Mouse (Mus musculus): Measurements from ENCODE around the gene Gm11733.
A peak's percentile ranks its signal among the peaks of the same experiment; 100 is the strongest.
"Not testable (repeated sequence)": the region's sequence is repeated elsewhere in the genome, so short reads cannot be mapped to it uniquely, and the experiment has no call there.

The Gm11733 gene

DNA sequence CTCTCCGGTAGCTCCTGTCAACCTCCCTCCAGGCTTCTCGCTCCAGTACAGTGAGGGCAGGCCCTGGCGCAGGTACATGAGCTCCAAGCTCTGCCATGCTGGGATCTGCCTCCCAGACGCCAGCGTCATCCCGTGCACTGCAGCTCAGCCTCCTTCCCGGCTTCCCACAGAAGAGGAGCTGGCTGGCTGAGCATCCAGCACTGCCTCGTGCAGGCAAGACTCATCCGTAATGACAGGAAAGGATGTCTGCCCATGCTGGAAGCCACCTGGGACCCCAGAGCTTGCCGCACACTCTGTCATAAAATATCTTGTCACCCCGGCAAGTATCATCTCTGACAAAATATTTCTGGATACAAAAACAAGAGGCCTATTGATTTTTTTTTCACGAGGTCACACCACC is at the start of gene Gm11733:
Gene Gm11733 (plus strand): TSS at position 171 of the 400 bp plus-strand sequence.
- peak; percentile 24 for DNase-seq (ENCODE audit: inconsistent ontology term)

DNA sequence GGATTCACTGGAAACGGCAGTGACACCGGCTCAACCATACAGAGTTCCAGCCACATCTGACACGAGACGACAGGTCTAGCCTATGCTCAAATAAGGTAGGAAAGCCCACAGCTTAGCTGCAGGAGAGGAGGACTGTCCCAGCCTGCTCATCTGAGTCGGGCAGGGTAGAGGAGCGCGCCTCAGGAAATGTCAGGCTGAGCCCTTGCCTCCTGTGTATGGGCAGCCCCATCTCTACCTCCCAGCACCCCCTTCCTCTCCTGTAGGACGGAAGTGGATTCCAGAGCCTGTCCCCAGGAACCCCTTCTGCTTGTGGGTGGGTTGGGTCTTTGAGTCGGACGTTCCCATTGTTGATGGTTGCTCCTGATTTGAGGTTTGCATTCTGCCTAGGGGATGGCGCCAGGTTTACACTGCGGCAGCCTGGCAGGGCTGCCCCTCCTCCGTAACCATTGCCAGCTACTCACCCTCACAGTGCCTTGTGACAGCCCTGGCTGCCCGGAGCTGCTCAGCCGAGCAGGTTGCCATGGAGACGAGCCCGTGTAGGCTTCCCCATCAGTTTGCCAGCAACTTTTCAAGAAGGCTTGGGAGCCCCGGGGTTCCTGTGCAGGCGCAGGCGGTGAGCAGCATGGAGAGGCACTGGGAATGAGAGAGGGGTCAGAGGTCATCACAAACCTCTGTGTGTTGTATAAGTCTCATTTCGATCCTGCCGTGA is 47.6 kb upstream of the Gm11733 start:
- peak; percentile 77 for DNase-seq (ENCODE audit: inconsistent ontology term)

DNA sequence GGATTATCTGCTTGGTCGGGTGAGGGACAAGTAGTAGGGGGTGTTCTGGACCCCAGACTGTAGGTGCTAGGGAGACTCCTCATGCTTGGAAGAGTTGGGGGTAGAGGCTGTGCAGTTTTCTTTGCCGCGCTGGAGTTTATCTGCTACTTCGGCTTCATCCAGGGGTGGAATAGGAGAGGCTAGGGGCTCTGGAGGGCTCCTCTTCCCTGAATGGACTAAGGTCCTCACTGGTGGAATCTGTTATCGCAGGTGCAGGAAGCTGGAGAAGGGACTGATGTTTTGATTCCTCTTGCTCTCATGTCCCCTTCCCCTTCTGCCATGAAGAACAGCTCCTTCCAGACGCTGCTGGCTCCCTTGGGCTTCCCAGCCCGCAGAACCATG is 47.1 kb upstream of the Gm11733 start:
- no peak for DNase-seq (ENCODE audit: inconsistent ontology term)

DNA sequence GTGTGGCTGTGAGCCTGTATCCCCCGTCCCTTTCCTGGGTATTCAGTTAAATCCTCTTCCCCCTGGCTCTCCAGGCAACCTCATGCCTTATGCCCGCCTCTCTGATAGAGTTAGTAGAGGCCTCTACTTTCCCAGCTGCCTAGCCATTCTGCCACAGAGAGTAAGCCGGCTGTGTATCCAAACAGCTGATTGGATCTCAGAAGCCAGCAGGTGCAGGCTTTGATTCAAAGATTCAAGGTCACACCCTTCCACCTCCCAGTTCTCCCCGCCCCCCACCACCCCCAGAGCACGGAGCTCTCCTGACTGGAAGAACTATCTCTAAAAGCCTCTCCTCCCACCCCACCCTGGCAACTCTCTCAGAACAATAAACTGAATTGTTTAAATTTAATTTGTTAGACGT is 45.8 kb upstream of the Gm11733 start:
- DNase-seq (ENCODE audit: inconsistent ontology term): no peak

DNA sequence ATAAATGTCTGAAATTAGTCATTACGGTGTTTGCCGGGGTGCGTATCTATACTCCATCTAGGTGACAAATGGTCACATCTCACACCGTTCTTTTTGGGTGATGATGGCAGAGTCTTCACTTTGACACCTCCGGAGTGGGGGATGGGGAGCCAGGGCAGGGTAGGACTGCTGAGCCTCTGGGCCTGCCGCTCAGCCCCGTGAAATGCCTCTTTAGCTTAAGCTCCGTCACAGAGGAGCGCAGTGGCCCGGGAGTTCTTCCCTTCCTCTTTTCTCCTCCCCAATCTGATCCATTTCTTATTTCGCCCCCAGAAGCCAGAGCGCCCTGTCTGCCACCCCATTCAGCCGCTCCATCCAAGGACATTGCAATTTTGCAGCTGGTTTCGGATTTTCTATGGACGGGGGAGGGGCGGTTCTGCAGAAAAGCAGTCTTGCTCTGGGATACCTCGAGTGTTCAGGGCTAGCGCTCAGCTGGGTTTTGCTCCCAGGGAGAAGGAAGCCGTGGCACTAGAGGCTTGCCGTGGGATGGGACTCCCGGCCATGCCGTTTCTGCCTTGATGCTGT is 43.2 kb upstream of the Gm11733 start:
- no peak for DNase-seq (ENCODE audit: inconsistent ontology term)

DNA sequence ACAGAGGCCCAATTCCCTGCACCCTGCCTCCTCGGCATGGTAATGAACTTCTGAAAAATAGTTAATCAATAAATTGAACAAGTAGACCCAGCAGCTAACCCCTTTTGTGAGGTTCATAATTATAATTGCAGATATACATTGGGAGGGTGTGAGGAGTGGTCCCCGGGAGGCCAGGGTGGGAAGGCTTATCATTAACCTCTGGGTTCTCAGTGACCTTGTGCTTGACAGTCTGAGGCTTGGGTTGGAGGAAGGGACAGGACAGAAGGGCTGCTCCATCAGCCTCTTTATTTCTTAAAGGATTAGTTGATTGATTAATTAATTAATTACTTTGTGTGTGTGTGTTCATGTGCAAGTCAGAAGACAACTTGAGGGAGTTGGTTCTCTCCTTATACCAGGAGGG is 40.1 kb upstream of the Gm11733 start:
- DNase-seq (ENCODE audit: inconsistent ontology term): no peak

DNA sequence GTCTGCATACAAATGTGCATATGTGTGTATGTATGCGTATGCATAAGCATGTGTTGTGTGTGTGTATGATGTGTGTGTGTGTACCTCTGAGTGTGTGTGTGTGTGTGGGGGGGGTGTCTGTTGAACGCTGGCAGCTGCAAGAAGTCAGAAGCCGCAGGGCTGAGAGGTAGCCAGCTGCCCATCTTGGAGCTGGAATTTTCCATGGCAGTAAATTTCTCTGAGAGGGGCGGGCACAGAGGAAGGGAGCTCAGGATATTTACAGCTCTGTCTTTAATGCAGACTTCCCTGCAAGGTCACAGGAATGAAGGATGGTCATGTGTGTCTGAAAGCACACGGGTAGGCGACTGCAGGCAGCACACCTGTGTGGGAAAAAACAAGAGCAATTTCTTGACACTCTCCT is 38.5 kb upstream of the Gm11733 start:
- no peak for DNase-seq (ENCODE audit: inconsistent ontology term)

DNA sequence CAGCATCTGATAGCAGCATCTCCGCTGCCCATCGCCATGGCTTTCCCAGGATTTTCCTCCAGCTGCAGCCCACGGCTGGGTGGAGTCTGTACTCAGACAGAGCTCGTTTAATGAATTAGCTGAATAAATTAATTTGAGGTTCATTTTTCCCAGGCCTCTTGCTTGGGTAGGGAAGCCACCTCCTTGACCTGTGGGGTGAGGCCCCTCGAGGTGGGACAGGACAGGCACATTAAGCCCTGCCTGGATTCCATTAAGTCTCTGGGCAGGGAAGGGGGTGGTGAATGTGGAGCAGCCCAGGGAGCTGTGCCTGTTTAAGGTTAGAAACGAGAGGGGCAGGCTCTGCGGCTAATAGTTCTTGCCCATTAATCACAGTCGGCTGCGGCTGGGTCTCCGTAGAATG is 30.1 kb upstream of the Gm11733 start:
- no peak for DNase-seq (ENCODE audit: inconsistent ontology term)

DNA sequence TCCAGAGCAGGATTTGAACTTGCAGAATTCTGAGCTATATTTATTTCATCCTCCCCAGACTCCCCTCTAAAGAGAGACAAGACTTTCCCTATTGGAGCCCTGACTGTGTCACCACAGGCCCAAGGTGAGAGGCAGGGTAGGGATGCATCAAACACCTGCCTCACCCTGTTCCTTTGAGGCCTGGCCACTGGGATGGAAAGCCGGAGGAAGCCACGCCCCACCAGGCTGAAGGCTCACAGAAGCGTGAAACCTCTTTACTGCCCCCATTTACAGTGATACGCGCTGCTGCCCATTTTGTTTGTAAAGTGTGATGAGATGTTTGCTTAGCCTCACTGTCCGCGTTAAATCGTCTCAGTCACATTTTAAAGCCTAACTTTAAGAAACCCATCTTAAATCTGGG is 25.0 kb upstream of the Gm11733 start:
- DNase-seq (ENCODE audit: inconsistent ontology term): peak; percentile 20

DNA sequence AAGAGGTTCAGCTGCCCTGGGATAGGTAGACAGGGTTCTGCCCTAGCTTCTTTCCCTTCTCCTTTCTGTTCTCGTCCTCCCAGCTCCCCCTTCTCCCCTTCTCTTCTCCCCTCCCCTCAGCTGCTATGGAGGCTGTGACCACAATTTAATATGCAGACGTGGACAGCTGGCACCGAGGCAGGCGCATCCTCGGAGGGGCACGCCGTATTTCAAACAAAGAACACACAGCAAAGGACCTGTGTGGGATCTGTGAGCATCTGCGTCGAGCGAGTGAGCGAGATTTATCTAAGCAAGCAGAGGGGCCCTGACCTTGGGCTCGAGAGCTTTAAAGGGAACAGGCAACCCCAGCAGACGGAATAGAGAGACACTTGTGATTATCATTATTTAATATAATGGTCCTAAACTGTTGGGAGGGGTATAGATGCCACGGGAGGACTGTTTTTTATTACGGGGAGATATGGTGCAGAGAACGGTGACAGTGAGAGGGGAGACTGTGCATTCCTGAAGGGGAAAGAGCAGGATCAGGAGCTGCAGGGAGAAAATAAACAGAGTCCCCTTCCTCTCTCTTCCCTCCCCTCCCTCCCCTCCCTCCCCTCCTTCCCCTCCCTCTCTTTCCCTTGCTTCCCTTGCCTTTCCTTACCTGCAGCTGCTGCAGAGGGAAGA is 21.8 kb upstream of the Gm11733 start:
- DNase-seq (ENCODE audit: inconsistent ontology term): no peak

DNA sequence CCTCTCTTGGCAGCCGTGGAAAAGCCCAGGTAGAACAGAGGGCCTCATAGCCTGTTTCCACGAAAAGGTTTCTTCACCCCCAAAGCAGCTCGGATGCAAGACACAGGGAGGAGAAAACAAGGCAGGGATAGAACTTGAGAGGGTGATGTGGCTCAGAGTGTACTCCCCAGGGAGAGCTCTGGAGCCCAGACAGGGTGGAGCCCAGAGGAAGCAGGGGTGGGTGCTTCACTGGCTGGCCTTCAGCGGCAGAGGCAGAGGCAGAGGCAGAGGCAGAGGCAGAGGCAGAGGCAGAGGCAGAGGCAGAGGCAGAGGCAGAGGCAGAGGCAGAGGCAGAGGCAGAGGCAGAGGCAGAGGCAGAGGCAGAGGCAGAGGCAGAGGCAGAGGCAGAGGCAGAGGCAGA is 20.8 kb upstream of the Gm11733 start:
- not testable (repeated sequence) for DNase-seq (ENCODE audit: inconsistent ontology term)

DNA sequence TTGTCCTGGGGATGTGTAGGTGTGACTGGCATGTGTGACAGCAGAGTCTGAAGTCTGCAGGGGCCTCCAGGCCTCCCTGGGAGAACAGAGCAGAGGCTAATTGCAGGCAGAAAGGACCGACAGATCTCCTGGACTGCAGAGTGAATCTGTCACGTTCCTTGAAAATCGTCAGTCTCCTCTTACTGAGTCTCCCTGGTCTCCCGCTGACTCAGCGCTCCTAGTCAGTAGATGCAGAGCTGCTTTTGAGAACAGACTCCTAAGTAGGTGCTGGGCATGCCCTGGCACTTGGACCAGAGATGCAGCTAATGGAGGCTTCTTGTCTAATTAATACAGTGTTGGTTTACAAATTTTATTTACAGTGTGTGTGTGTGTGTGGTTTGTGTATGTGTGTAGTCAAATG is 17.9 kb upstream of the Gm11733 start:
- no peak for DNase-seq (ENCODE audit: inconsistent ontology term)

DNA sequence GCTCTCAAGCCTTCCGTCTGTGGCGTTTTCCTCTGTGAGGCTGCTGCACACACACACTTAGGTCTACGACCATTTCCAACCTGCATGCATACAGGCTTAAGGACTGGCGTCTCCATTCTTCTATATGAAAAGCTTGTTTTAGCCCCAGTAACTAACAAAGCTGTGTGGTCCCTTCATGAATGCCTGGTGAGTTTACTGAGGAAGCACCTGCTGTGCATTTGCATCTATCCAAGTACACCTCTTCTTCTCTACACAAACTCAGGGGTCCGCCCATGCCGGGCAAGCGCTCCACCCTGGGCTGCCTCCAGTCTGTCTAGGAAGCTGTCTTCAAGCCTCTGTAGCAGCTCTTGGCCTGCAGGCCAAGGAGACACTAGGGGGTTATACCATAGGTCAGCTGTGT is 17.3 kb upstream of the Gm11733 start:
- DNase-seq (ENCODE audit: inconsistent ontology term): no peak

DNA sequence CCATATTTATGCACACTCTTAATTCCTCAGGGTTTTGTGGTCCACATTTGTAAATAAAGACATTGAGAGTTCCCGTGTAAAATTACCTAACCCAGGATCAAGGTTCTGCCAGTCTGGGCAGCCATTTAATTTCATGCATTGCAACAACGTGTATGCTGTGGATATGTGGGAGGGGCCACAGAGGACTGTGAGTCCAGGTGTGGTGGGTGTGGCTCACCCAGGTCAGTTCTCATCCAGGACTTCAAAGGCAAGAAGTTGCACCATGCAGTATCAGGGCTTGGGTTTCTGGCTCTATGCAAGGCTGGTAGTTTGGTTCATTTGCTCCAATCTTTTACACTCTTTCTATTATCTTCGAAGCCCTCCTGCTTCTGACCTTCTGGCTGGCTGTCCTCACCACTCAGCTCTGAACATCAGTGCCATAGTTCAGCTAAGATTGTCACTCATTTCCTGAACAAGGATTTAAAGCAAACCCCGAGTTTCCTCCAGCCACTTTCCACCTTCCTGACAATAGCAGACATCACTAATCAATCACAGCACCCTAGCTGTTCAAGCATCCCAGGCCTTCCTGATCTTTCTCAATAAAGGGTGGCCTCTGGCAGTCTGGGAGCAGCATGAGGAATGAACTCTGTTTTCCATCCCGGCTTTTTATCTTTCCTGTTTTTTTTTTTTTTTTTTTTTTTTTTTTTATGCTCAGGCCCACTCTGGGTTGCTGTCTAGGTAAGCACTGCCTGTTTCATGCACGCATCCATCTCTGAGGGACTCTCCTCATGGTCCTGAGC is 15.4 kb upstream of the Gm11733 start:
- no peak for DNase-seq (ENCODE audit: inconsistent ontology term)

DNA sequence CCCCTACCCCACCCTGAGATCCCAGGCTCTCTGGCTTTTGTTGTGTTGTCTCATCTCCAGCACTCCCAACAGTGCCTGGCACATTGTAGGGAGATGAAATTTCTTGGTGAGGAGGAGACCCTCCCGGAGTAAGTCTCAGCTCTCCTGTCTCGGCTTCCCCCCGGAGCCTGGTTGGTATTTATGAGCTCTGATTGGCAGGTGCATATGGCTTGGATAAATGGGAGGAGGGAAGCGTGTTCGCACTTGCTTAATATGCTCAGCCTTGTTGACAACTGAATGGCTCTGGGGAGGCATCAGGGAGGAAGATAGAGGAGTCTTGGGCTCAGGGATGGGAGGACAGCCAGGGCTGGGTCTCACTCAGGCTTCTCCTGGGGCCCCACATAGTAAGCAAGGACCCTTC is 14.4 kb upstream of the Gm11733 start:
- no peak for DNase-seq (ENCODE audit: inconsistent ontology term)

DNA sequence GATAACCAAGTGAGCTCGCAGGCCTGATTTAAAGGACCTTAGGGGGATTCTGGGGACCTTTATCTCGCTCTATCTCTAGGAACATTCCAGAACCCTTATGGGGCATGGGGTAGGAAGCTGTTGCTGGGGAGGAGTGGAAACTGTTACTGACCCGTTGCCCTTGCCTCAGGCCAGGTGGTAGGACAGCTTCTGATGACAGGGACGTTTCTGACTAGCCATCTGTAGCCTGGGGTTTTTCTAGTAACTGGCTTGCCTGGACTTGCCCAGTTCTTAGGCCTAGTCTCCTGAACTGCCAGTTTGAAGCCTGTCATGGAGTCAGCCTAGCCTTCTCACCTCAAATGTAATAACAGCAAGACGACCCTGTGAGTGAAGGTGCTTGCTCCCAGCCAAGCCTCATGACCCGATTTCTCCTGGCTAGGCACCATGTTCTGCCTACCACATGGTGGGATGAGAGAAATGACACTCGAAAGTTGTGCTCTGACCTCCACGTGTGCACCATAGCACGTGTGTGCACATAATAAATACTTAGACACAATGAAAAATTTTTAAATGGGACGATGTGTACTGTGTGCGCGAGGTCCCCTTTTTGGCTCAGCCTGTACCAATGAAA is 13.5 kb upstream of the Gm11733 start:
- no peak for DNase-seq (ENCODE audit: inconsistent ontology term)

DNA sequence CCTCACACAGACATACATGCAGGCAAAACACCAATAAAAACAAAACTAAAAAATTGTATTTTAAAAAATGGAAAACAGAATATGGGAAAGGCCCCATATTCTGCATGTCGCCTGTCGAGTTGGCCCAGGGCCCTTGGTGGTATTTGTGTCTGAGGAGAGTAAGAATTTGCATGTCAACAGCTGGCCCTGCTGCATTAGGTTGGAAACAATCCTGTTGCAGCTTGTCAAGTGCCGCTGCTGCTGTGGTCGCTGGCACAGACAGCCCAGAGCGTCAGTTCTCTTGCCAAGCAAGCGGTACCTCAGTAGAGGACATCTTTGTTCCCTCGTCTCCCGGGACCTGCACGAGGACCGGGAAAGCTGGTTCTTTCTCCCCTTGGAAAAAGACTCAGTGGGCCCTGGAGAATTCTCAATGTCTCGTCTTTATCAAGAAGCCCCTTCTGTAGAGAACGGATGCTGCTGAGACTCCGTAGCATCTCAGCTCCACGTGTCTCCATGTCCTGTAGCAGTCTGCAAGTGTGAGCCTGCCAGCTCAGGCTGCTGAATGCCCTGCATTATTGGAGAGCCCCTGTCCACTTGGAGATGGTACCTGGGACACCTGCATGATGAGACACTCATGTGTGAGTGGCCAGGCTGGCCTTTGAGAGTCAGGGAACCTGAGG is 12.4 kb upstream of the Gm11733 start:
- no peak for DNase-seq (ENCODE audit: inconsistent ontology term)

DNA sequence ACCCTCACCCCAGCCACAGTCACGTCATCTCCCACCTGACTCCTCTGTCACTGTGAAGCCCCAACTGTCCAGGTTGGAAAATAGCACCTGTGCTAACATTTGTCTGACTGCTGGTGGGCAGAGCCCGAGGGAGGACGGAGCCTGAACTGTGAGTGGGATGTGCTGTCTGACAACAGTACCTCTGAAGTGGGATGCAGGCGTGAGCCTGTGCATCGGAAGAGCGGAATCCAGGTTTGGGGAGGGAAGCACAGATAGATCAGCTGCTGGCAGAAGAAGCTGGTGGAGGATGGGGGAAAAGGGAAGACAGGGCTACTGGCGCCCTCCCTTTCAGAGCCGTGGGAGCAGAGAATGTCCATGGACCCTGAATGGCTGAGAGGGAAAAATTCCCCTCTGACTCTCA is 11.3 kb upstream of the Gm11733 start:
- DNase-seq (ENCODE audit: inconsistent ontology term): no peak

DNA sequence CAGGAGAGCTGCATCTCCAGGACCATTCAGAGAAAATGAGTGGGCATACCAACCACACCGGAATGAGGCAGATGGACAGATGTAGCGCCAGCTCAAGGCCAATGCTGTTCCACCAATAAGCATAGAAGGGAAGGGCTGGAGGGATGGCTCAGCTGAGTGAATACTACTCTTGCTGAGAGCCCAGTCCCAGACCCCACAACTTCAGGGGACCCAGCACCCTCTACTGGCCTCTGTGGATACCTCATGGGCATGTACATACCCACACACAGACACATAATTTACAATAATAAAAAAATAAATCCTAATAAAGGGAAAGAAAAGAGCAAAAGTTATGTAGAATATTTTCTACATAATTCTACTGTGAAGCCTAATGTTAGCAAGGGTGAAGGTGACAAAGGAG is 9.0 kb upstream of the Gm11733 start:
- no peak for DNase-seq (ENCODE audit: inconsistent ontology term)

DNA sequence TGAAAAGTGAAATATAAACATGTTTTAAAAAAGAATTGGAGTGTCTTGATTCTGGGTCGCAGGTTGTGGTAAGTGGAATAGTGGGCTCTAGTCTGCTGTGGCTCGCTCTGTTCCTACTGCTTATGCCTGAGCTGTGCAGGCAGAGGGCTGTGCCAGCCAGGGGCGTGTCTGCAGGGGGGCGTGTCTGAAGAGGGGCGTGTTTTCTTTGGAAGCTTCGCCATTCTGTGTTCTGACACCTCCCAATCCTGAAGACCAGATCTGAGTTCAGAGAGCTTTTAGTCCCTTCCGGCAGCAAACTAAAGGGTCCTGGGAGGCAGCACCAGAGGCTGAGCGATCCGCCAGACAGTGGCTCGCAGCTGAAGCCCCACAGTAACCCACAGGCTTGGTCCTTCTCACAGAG is 8.5 kb upstream of the Gm11733 start:
- DNase-seq (ENCODE audit: inconsistent ontology term): no peak

DNA sequence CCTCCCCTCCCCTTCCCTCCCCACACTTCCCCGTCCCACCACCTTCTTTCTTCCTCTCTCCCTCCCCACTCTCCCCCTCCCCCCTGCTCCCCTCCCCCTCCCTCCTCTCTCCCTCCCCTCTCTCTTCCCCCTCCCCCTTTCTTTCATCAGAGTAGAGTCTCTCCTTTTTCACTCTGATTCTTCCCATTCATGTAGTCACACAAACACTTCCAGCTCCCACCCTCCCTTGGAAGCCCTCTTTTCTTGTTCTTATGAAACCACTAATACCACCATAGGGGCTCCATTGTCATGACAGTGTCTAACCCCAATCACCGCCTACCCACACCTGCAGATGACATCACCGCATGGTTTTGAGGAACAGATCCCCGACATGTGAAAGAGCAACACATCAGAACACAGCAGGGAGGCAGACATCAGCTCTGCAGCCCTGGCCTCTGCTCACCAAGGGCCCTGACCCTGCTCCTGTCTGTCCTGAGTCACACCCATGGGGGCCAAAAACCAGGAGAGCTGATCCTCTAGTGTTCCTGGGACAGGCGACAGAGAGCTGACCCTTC is 7.5 kb upstream of the Gm11733 start:
- DNase-seq (ENCODE audit: inconsistent ontology term): no peak

All from Muller cell, postnatal 12 days (primary cell).